Mouse (Mus musculus) layer of hippocampus, adult 18-20 months (tissue): ENCODE results near the gene Cmtm3. TPM values are rescaled to one million over a fixed set of nuclear protein-coding genes. Genes with fewer than 3 reads are reported as not detected.

Experiments
- DNase-seq, 2 experiments: peaks; one replicate each; pipeline ENCODE4 v3.0.0; 2022; ENCODE audit warnings: low spot score in 2 of 2
- total RNA-seq, 2 experiments: library from RNA; stranded (reverse); gene quantifications; 2 replicates each; pipeline ENCODE4 v1.2.3; 2021

Cmtm3 gene
- total RNA-seq, 2 experiments from 2014 or later: 12.0 to 14.2 TPM

DNA sequence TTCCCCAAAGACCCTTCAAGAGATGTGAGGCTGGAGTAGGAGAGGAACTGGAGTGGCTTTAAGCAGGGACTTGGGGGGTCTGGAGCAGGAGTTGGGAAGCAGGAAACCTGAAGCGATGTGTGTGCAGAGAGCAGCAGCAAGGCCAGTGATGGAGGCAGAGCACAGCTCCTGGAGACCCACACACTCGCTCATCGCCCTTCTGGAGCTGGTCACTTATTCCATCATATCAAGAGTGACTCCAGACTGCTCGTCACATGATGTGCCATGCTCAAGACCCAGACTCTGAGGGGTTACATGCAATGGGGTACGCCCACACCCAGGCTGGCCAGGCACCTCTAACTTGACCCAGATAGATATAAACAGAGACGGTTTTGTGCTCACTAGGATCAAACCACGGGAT lies 41.1 kb downstream of the Cmtm3 start:
- no peak for DNase-seq

DNA sequence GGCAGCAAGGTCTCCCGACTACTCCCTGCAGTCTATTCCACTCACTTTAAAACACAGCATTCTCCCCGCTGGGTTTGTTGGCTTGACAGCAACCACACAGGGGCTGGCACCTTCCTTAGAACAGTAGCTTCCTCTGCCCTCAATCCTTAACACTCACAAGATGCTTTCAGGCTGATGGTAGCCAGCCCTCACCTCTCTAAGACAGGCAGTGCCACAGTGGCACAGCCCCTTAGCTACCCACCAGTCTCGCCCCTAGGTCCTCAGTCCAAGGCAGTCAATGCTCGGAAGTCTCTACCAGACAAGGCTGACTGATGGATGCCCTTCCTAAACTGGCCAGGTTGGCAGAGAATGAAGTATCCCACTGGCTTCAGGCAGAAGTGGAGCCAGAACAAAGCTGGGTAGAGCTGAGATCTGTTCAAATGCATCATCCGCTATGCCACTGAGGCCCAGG lies 41.8 kb downstream of the Cmtm3 start:
- no peak for DNase-seq

- no peak for DNase-seq
Observed at GRCm38 (mm10) chr8:104383296-104383695, 44.1 kb downstream of the Cmtm3 start.

DNA sequence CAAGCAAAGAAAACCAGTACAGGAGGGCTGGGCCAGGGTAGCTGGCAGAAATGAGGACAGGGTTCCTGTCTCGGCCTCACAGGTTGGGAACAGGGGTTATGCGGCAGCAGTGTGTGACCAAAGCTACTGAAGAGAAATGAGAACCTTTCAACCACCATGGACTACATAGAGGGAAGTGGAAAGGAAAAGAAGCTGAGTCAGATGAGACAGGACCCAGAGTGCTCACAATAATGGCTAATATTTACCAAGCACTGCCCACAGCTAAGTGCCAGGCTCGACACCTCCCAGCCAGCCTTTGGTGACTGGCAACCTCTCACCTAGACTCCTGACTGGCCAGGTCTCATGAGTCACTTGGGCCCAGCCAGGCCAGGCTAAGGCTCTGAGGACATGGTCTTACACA lies 44.8 kb downstream of the Cmtm3 start:
- DNase-seq: no peak

DNA sequence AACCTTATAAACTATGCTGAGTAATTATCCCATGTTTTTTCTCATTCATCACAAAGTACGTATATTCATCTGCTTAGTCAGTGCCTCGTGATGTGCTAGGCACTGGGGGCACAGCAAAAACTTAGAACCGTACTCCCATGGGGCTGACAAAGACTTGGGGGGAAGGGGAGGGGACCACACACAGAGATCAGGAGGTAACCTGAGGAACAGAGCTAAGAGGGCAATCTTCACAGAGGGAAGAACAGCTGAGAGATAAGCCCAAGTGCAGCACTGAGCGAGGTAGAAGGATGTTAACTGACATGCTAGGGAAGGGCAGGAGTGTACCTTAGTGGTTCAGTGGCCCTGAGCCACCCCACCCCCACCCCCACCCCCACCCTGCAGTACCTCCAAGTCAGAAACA lies 47.5 kb downstream of the Cmtm3 start:
- DNase-seq: no peak

DNA sequence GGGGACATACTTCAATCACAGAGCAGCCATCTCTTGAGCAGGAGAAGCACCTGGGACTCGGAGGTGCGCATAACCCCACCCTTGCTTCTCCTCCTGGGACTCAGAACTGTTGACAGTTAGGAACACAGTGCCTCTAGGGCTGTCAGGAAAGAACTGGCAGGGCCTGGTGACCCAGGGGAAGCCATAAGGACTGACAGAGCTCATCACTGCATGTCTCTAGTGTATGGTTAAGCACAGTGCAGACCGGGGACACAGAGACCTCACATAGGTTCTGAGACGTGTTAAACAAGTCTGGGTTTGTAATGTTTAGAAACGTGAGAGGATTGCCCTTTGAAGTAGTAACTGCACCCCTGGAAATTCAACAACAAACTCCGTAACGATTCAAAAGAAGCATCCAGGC lies 48.3 kb downstream of the Cmtm3 start:
- no peak for DNase-seq

DNA sequence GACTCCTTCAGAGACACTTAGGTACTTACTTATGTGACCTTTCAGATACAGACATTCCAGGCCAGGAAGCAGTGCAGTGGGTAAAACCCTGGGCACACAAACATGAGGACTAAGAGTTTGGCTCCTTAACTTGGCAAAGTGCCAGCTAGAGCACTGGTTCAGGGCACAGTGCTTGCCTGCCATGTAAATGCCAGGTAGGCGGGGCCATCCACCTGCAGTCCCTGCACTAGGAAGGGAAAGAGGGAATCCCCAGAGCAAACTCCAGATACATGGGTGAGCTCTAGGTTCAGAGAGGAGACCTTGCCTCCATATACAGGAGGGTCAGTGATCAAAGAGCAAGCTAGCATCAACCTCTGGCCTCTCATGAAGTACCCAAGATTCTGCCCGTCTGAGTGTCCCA lies 48.8 kb downstream of the Cmtm3 start:
- no peak for DNase-seq

- no peak for DNase-seq
Observed at GRCm38 (mm10) chr8:104390245-104390644, 51.0 kb downstream of the Cmtm3 start.

GRCm38 (mm10) chr8:104393139-104393538 lies 53.9 kb downstream of the Cmtm3 start:
- no peak for DNase-seq

- no peak for DNase-seq
Observed at GRCm38 (mm10) chr8:104393767-104394166, 54.6 kb downstream of the Cmtm3 start.

DNA sequence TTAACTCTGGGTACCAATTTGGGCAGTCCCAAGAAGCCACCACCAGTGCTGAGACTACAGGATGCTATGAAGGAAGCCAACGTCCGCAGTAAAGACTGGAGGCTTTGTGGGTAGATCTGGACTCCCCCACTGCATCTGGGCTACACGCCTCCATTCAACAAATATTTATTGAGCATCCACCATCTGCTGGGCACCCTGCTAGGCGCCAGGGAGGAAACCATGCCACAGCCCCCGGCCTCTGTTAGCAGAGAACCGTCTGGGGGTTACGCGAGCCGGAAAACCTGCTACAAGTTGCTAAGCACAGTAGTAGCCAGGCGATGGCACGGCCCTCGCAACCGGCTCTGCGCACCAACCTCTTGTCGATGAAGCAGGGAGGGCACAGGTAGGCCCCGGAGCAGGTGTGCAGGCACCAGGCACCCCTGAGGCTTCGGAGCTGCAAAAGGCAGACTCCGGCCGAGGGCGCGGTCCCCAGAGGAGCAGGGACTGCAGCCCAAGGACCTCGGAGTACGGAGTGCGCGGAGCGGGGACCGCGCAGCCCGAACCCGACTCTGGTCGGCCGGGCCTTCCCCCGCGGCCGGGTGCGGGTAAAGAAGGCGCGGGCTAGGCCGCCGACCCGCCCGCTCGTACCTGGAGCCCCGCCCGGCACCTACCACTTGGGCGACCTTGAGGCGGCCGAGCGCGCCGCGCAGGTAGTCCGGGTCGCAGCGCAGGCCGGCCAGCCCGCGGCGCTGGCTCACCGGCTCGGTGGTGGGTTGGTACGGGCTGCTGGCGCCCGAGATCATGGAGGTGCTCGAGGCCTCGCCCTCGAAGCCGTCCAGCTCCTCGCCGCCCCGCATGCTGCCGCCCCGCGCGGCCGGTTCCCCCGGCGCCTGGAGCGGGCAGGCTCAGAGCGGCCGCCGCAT lies 55.8 kb downstream of the Cmtm3 start:
- peak; percentile 44 to 55 for DNase-seq

- DNase-seq: no peak
Observed at GRCm38 (mm10) chr8:104395703-104396357, 56.6 kb downstream of the Cmtm3 start, which contains the start of gene Cmtm4. Cmtm4 (minus strand) TSS chr8:104395807.

Other genes starting within 250 kb of the Cmtm3 start
- gene Cdh5, start 237.8 kb upstream of the Cmtm3 start, total RNA-seq: 1 to 10 TPM; 7.7 to 7.9 TPM
- gene Bean1, start 169.0 kb upstream of the Cmtm3 start, total RNA-seq: 1 to 10 TPM; 6.0 to 7.2 TPM
- gene Tk2, start 90.9 kb upstream of the Cmtm3 start, total RNA-seq: 10 to 100 TPM; 38.5 to 39.9 TPM
- 1 to 10 TPM; 6.1 to 8.1 TPM for gene Cklf, start 88.5 kb upstream of the Cmtm3 start, total RNA-seq
- not detected for gene Cmtm2a, start 46.2 kb upstream of the Cmtm3 start, total RNA-seq
- gene Gm45711, start 29.3 kb upstream of the Cmtm3 start, total RNA-seq: not detected
- gene Cmtm1, start 29.3 kb upstream of the Cmtm3 start, total RNA-seq: not detected
- not detected for gene Gm11020, start 17.8 kb upstream of the Cmtm3 start, total RNA-seq
- not detected for gene Cmtm2b, start 17.2 kb upstream of the Cmtm3 start, total RNA-seq
- 10 to 100 TPM; 63.3 to 73.1 TPM for gene Cmtm4, start 56.4 kb downstream of the Cmtm3 start, total RNA-seq
- 100 to 1,000 TPM; 258 to 289 TPM for gene Dync1li2, start 103.6 kb downstream of the Cmtm3 start, total RNA-seq
- gene Terb1, start 170.5 kb downstream of the Cmtm3 start, total RNA-seq: under 1 TPM; 0.66 to 0.74 TPM
- gene Nae1, start 195.2 kb downstream of the Cmtm3 start, total RNA-seq: 10 to 100 TPM; 43.6 to 45.7 TPM
- 10 to 100 TPM; 13.7 to 18.2 TPM for gene Car7, start 195.3 kb downstream of the Cmtm3 start, total RNA-seq